Mouse (Mus musculus): ENCODE measurements around the gene Lcn12.
A peak's percentile ranks its signal among the peaks of the same experiment; 100 is the strongest.

Gene Lcn12

GRCm38 (mm10) chr2:25493476-25493961, at the start of gene Lcn12:
Gene Lcn12 (minus strand): TSS chr2:25493911.
- DNase-seq (ENCODE audit: low read depth), result no peak

GRCm38 (mm10) chr2:25541644-25542367, 48.1 kb upstream of the Lcn12 start:
- no peak for DNase-seq (ENCODE audit: low read depth)

- DNase-seq (ENCODE audit: low read depth), result no peak
These were observed 46.8 kb upstream of the Lcn12 start for GRCm38 (mm10) chr2:25540541-25540948.

DNA sequence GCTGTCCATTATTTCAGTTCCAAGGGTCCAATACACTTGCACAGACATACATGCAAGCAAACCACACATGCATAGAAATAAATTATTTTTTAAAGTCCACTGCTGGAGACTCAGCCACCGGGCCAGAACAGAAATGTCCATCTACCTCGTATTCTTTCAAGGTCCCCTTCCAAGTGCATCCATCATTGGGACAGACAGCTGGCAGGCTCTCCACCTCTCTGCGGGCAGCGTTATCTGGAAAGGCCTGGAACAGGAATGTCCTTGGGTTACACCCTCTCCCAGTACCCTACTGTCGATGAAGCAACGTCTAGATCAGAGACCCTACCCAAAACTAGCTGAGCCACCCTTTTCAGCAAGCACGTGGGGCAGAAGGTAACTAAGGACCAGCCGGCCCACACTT, 42.8 kb upstream of the Lcn12 start:
- DNase-seq (ENCODE audit: low read depth), result no peak

DNA sequence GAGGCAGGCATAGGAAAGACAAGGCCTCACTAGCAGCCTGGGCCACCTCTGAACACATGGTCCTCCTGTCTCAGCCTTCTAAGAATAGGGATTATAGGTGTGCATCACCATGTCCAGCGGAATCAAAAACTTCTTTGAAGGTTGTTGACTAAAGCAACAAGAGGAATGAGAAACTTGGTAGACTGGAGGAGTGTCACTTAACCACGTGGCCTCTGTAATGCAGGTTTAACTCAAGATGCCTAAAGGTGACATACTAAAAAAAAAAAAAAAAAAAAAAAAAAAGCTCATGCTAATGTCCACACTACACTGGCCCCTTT, 41.1 kb upstream of the Lcn12 start:
- no peak for DNase-seq (ENCODE audit: low read depth)

DNA sequence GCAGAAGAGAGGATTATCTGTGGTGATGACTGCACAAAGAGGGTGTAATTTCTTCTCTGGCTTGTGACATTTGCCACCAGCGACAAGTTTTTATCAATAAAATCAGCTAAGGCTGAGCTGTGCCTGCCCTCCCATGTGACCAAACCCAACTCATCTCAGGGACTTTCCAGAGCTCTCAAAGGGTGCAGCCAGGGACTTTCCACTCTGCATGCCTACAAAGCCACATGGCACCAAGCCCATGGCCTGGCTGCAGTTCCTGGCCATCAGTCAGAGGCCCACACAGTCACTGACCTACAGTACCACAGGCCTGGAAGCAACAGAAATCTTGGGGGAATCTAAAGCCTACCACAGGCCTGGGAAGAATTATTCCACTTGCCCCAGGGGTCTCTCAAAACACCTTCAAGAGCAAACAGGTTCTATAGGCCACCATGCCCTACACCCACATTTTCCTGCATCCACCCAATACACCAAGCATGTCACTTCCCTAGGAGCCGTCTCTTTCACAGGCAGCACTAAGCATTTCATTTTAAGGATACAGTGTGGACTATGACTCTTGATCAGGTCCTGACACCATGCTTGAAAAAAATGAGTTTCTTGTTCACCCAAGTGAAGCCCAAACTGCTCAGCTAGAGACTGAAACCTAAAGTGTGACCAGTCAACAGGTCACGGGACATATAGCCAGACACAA, 40.6 kb upstream of the Lcn12 start:
- peak; percentile 94 for DNase-seq (ENCODE audit: low read depth)

DNA sequence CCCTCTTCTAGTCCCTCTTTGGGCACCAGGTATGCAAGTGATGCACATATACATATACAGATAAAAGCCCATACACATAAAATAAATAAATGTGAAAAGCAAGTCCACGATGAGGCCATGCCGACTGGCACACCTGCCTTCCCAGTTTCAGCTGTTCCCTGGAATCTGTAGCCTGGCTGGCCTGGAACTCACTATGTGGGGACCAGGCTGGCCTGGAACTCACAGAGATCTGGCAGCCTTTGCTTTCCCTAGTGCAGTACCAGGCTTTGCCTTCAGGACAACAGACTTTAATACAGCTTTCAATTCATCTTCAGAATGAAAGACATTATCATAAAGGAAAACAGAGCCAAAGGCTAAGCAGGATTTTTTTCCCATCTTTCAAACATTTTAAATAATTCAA, 40.0 kb upstream of the Lcn12 start:
- DNase-seq (ENCODE audit: low read depth), result no peak

DNA sequence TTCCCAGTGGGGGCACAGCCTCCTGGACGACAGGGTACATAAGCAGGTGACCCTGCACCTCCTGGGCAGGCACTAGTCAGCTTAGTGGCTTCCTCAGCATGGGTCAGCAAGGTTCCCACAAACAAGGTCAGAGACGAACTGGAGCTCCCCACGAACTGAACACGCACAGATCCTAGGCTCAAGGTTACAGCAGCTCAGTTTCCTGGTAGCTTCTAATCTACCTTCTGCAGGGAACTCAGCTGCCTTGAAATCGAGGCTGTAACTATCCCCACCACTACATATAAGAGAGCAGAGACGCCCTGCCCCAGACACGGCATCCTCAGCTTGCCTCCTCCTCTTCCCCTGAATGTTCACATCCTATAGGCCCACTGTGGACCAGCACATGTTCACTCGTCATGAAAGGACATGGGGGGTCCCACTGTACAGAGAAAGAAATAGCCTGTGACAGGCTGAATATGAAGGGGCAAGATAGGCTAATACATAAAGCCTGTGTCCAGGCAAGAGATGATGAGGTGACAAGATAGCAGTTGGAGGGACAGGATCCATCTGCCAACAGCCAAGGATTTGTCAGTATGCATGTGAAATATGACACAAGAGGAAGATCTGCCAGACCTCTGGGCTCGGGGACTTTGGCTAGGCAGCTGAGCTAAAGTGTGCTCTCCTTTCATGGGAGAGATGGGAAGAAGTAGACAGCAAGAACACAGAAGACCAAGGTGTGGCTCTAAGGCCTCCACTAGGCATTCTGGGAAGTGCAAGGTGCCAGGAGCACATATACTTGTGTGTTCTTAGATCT, 33.0 kb upstream of the Lcn12 start:
- DNase-seq (ENCODE audit: low read depth), result no peak

DNA sequence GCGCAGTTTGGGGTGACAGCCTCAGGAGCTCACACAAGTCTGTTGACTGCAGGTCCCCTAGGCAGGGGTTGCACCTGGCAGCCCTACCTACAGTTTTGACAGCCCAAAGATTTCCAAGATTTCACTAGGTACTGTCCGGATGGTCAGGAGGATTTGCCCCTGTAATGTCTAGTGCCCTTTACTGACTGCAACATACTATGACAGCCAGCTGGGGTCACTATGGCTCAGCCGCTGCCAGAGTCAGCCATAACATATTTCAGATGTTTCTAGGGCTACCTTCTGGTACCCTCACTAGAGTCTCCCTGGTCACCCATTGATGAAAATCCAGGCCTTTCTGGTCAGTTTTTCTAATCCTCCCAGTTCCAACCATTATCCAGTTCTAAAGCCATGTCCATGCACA, 16.2 kb upstream of the Lcn12 start:
- DNase-seq (ENCODE audit: low read depth), result peak; percentile 52

DNA sequence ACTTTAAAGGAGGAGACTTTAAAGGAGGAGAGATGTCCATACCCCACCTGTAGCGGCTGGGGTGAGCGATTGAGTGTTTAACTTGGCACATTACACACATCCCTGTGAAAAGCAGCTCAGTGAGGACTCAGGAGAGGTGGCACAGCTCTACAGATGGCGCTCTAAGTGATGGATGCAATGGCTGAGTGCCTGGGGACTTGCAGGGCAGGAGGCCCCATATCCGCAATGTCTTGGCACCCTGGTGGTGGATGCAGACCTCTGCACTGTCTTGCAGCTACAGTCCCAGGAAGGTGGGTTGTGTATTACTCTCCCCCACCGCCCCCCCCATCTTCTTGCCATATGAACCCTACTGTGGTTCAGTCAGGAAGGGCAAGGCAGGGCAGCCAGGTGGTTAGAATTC, 13.3 kb upstream of the Lcn12 start:
- peak; percentile 55 for DNase-seq (ENCODE audit: low read depth)

GRCm38 (mm10) chr2:25505860-25506259, 12.1 kb upstream of the Lcn12 start:
- no peak for DNase-seq (ENCODE audit: low read depth)

DNA sequence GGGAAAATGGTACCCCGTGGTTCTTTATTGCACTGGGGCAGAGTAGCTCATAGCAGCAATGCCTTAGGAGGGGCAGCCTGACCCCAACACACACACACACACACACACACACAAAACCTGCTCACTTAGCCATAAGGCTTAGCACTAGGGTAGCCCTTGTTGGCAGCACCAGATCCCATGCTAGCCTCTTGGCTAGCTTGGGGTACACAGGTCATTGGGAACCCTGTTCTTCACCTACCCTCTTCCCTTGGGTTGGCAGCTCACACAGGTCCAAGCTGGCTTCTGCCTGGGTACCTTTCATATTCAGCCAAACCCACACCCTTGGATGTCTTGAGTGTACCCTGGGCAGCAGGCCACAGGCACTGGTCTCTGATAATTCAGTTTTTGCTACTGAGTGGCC, 11.3 kb upstream of the Lcn12 start:
- no peak for DNase-seq (ENCODE audit: low read depth)

- DNase-seq (ENCODE audit: low read depth), result no peak
These were observed 10.8 kb upstream of the Lcn12 start for GRCm38 (mm10) chr2:25504538-25504937.

DNA sequence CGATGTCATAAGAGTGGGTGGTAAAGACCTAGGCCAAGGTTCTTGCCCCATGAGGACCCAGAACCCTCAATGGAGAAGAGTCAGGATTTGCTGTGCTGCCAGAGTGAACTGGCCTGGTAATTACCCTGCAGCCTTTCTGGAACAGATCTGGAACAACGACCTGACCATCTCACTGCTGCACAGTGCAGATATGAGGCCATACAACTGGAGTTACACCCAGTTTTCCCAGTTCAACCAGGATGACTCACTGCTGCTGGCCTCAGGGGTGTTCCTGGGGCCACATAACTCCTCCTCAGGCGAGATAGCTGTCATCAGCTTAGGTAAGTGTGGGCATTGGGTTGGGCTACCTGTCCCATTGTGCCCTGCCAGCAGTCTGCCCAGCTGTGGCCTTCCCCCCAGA, 9.0 kb upstream of the Lcn12 start:
- no peak for DNase-seq (ENCODE audit: low read depth)

- no peak for DNase-seq (ENCODE audit: low read depth)
These were observed 8.1 kb upstream of the Lcn12 start, which contains the start of gene C8g for GRCm38 (mm10) chr2:25501593-25502486. Gene C8g (minus strand): TSS chr2:25501719.

- peak; percentile 97 for DNase-seq (ENCODE audit: low read depth)
These were observed 7.1 kb upstream of the Lcn12 start, which contains the start of gene Fbxw5 for GRCm38 (mm10) chr2:25500576-25501405. Gene Fbxw5 (plus strand): TSS chr2:25500750.

DNA sequence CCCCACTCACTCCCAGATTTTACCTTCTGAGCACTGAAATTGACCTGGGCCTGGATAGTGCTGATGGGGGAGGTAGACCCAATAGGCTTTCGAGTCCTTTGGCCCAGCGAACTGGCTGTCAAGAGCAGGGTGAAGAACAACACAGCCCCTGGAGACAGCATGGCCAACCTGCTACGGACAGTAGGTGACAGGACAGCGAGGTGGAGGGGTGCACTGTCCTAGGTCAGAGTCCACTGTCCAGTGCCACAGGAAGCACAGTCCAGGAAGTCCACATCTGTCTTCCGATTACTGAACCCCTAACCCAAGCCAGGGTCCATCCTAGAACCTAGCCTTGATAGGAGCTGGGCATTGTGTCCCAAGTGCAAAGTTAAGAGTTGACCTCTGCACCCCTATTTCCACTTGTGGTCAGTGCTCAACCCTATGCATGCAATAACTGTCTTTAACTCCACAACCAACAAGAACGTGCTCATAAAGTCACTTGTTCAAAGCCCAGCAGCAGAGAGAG, 6.4 kb upstream of the Lcn12 start:
- DNase-seq (ENCODE audit: low read depth), result no peak

DNA sequence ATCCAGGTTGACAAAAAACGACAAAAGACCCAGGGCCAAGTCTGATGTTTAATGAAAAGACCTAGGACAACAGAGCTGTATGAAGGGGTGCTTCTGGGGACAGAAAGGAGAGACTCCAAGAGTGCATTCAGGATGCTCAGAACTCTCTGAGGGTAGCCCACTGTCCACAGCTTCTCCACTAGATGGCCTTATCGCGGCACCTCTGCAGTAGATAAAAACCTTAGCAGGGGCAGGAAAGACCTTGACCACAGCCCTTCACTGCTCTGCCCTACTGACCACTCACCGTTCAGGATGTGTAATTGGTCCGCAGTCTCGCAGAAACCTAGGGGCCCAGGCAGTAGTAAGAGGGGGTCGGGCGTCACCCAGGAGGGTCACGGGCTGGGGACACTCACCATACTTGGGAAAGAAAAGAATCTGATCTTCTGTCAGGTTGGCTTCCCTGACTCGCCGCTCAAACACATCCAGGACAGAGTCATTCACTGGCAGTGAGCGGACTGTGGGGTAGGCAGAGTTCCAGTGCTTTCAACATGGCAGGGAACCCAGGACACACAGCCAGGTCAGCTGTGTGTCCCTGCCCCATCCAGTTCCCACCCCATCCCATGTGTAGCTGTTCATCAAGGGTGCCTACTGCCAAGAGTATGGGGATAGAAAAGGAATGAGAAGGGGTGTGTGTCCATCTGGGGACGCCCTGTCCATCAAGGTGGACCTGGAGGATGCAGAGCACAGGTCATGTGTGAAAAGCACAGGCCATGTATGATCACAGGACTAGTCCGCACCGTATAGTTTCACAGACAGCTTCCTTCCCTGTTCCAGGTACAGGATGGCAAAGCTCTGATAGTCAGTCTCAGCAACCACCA, 5.1 kb upstream of the Lcn12 start:
- DNase-seq (ENCODE audit: low read depth), result no peak

DNA sequence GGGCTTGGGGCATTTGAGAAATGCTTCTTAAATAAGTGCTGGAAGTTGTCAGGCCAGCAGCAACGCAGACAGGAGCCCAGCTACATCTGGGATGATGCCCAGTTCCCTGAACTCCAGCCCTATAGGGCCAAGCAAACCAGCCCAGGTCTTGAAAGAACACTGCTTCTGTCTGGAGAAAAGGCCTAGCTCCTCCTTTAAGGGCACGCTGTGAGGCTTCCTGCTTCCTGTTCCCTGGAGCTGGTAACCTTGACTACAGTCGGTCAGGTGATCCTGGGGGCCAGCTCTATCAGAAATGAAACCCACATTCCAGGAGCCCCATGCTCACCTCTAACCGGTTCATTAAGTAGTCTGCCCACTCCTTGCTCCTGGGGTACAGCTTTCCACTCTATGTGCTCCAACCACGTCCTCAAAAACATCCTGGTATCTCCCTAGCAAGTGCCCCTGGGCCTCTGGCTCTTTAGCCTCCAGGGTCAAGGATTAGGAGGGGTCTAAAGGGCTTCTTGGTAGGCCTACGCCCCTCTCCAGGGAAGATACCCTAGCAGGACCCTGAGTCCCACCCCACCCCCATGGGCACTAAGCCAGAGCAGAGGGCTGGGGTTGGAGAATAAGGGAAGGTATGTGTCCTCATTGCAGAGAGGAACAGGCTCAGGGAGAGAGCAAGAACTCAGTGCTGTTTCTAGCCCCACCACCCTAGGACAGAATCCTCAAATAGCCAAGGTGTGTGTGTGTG, 4.3 kb upstream of the Lcn12 start:
- peak; percentile 44 for DNase-seq (ENCODE audit: low read depth)
